Mouse (Mus musculus): ENCODE results near the gene Ap3m1. TPM values are rescaled to one million over a fixed set of nuclear protein-coding genes. Genes with fewer than 3 reads are reported as not detected.

Gene Ap3m1
- total and polyA plus RNA-seq, 3 experiments = 32.6 to 73.4 (median 61.7) TPM

- dilution Hi-C loops (cut with MboI; ENCODE audit: extremely low pct_ligation_motif_present, extremely low pct_unique_long_range_greater_than_20kb, low sequenced_read_pairs) = no loop called here
- Histone ChIP-seq H3K4me2 (ENCODE audit: insufficient read depth, low read depth, poor library complexity, severe bottlenecking) (peak overlapping the region; percentile 98), H3K36me3 (replicated peaks in 1 of 2; ENCODE audit: control insufficient read depth in 1 of 2, insufficient read depth in 1 of 2, low read length in 1 of 2) (peaks cover 0 to 20% of the 10 kb centered on the region in 2 experiments), H3K79me2 (replicated peaks; ENCODE audit: control insufficient read depth, extremely low read depth, insufficient read depth, poor library complexity, severe bottlenecking) (peaks cover 21% of the 10 kb centered on the region), H3K27ac (ENCODE audit: insufficient read depth, low read depth) (peak overlapping the region; percentile 76), H3K9ac (ENCODE audit: insufficient read depth, low read depth) (peak overlapping the region; percentile 57), H3K27me3 (replicated peaks) (no peaks in the 10 kb centered on the region), H3K9me3 (replicated peaks; ENCODE audit: low read length) (no peaks in the 10 kb centered on the region), H3K4me3 (replicated peaks in 1 of 3; ENCODE audit: low read depth in 2 of 3, low read length in 2 of 3, poor library complexity in 1 of 3) (peak overlapping the region; percentile 78 to 99 (median 96)), H3K4me1 (ENCODE audit: control insufficient read depth in 1 of 2, insufficient read depth in 2 of 2) (peaks cover 0 to 35% of the 10 kb centered on the region in 2 experiments; a peak in 2 of 4 replicates)
- in situ Hi-C loops (cut with MboI; ENCODE audit: low pct_ligation_motif_present, low pct_unique_long_range_greater_than_20kb, low sequenced_read_pairs) = no loop called here
- TF ChIP-seq CHD1 (IDR thresholded peaks at IDR 0.05; ENCODE audit: low read depth, low read length) (0 out of 2 replicates have a peak, but pooled peaks have one; percentile 58), MAZ (IDR thresholded peaks at IDR 0.05; ENCODE audit: low read depth, low read length) (no peak; the same call in 1 of the 2 replicates), BHLHE40 (IDR thresholded peaks at IDR 0.05; ENCODE audit: low read depth, low read length) (peak; percentile 73), MXI1 (IDR thresholded peaks at IDR 0.05; ENCODE audit: low read depth, low read length) (peak; percentile 97), MYC (IDR thresholded peaks at IDR 0.05; ENCODE audit: low read depth, low read length) (peak; percentile 97), ETS1 (conservative IDR thresholded peaks at IDR 0.05; ENCODE audit: low read depth, low read length) (no peak), ZC3H11A (IDR thresholded peaks at IDR 0.05; ENCODE audit: low read depth, low read length) (no peak), SIN3A (IDR thresholded peaks at IDR 0.05; ENCODE audit: low read length) (peak; percentile 84), IRF4 (IDR thresholded peaks at IDR 0.05; ENCODE audit: low read depth, low read length) (no peak), UBTF (IDR thresholded peaks at IDR 0.05; ENCODE audit: low read depth, low read length) (no peak), PAX5 (IDR thresholded peaks at IDR 0.05; ENCODE audit: low read length) (no peak), TCF12 (IDR thresholded peaks at IDR 0.05; ENCODE audit: low read depth, low read length) (no peak), MAFK (IDR thresholded peaks at IDR 0.05; ENCODE audit: insufficient replicate concordance, low read length) (no peak), NELFE (IDR thresholded peaks at IDR 0.05; ENCODE audit: low read depth, low read length) (no peak; the same call in 1 of the 2 replicates), CTCF (conservative IDR thresholded peaks at IDR 0.05 in 1 of 2, IDR thresholded peaks at IDR 0.05 in 1 of 2; ENCODE audit: low read depth in 2 of 2, low read length in 2 of 2) (peak in 1 of 2 experiments; percentile 36; a peak in 2 of 4 replicates), JUN (IDR thresholded peaks at IDR 0.05; ENCODE audit: insufficient read depth, low read depth, low read length) (no peak), POLR2A (IDR thresholded peaks at IDR 0.05; ENCODE audit: low read depth, low read length) (peak; percentile 50), NRF1 (IDR thresholded peaks at IDR 0.05; ENCODE audit: low read depth, low read length) (no peak), RAD21 (IDR thresholded peaks at IDR 0.05; ENCODE audit: low read depth, low read length) (no peak), TBP (conservative IDR thresholded peaks at IDR 0.05; ENCODE audit: low read depth, low read length) (no peak), POLR2AphosphoS2 (IDR thresholded peaks at IDR 0.05; ENCODE audit: low read depth, low read length) (no peak), RCOR1 (conservative IDR thresholded peaks at IDR 0.05; ENCODE audit: low read depth, low read length) (no peak), HCFC1 (IDR thresholded peaks at IDR 0.05; ENCODE audit: low read depth, low read length) (no peak), MEF2A (IDR thresholded peaks at IDR 0.05; ENCODE audit: borderline replicate concordance, low read depth, low read length) (no peak), ZMIZ1 (IDR thresholded peaks at IDR 0.05; ENCODE audit: low read depth, low read length) (no peak), SMC3 (IDR thresholded peaks at IDR 0.05; ENCODE audit: low read depth, low read length) (no peak), CHD2 (IDR thresholded peaks at IDR 0.05; ENCODE audit: low read length) (no peak), USF1 (IDR thresholded peaks at IDR 0.05; ENCODE audit: low read depth, low read length) (peak; percentile 54), KAT2A (IDR thresholded peaks at IDR 0.05; ENCODE audit: insufficient replicate concordance, low read length) (no peak), ZKSCAN1 (IDR thresholded peaks at IDR 0.05; ENCODE audit: borderline replicate concordance, low read depth, low read length) (no peak), E2F4 (IDR thresholded peaks at IDR 0.05; ENCODE audit: insufficient replicate concordance, low read depth, low read length) (peak; percentile 66; the same call in 1 of the 2 replicates), GABPA (IDR thresholded peaks at IDR 0.05; ENCODE audit: insufficient replicate concordance, low read depth, low read length) (no peak), USF2 (conservative IDR thresholded peaks at IDR 0.05; ENCODE audit: low read depth, low read length) (no peak), JUND (conservative IDR thresholded peaks at IDR 0.05; ENCODE audit: low read depth, low read length) (no peak), MAX (IDR thresholded peaks at IDR 0.05; ENCODE audit: low read length) (peak; percentile 99), ELF1 (IDR thresholded peaks at IDR 0.05; ENCODE audit: low read depth, low read length) (0 out of 2 replicates have a peak, but pooled peaks have one; percentile 19), ZNF384 (IDR thresholded peaks at IDR 0.05; ENCODE audit: low read depth, low read length) (no peak), EP300 (IDR thresholded peaks at IDR 0.05; ENCODE audit: low read length) (no peak)
- DNase-seq (ENCODE audit: extremely low read depth) = peak; percentile 72
Observed at GRCm38 (mm10) chr14:21052781-21053130, 448 bp upstream of the Ap3m1 start.
